Comparison of ENCODE assay signal across 28 mouse cellular contexts in the genomic region with DNA sequence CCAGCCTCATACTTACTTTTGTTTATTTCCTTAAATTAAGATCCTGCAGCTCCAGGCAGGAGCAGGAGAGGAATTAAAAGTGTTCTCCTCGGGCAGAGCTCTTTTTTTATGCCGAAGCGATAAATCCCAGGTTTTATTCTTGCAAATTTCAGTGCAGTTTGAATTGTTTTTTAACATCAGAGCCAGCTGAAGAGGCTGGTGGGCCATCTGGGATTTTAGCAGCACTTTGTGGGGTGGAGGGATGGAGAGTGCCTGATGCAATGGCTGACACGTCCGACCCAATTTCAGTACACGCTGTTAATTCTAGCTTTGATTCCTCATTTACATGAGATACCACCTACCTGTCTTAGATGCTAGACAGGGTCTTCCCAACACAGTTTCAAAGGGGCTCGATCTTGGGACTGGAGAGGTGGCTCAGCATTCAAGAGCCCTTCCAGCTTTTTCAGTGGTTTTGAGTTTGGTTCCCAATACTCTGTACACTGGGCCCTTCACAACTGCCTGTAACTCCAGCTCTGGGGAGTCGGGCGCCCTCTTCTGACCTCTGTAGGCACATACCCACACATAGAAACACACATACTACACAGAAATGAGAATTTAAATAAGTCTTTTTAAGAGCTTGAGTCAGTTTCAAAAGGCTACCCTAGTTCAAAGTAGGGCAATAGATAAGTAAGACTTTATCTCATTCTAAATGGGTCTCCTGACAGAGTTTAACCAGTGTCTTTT. TPM values are rescaled to one million over a fixed set of nuclear protein-coding genes. Genes with fewer than 3 reads are reported as not detected.
DNase-seq lines count a peak whose midpoint lies in the region; TF ChIP-seq lines count a peak whose summit lies in the region.
"Had no signal": no experiment of that assay in that cellular context is flagged by ENCODE, and none has a peak within 500 bp of the region (broad histone marks: within the 10 kb centered on the region; RNA-seq: fewer than 3 reads in every experiment).

No protein-coding gene starts in this region.

- DNase-seq in layer of hippocampus, adult 18-20 months (ENCODE audit: low spot score in 2 of 2), result peak; percentile 39 to 78
- no peak for DNase-seq in layer of hippocampus, adult 9-10 months (ENCODE audit: low spot score)
- DNase-seq in ES-E14 (ENCODE audit: low read depth, low spot score), result peak; percentile 27
- peak; percentile 39 to 42 for DNase-seq in layer of hippocampus, adult 8-10 months (ENCODE audit: low spot score in 2 of 2)
- DNase-seq in gastrocnemius, adult 8-10 months (ENCODE audit: low spot score in 2 of 2), result no peak
- DNase-seq in lung, adult 18-20 months, result no peak
- no peak for DNase-seq in Muller cell, postnatal 12 days (ENCODE audit: inconsistent ontology term)
- DNase-seq: adrenal gland, adult 8-10 months; cerebellum, adult 2 months; cerebellum, postnatal 36 days; embryo, embryonic 11 days; gastrocnemius, adult 2 months; kidney, adult 2 months; right cerebral cortex, adult 18-20 months had no signal

- no peak overlapping the region for H3K4me3 ChIP-seq in ES-E14 (ENCODE audit: insufficient read depth in 1 of 2, low read depth in 1 of 2, low read length in 2 of 2, poor library complexity in 1 of 2, severe bottlenecking in 1 of 2)
- H3K4me3 ChIP-seq: embryonic facial prominence, embryonic 13.5 days; erythroblast, embryonic 14.5 days; forebrain, embryonic 12.5 days; gastrocnemius, adult 2 months; heart, embryonic 10.5 days; hindbrain, embryonic 15.5 days; liver, embryonic 15.5 days; midbrain, embryonic 15.5 days; neural tube, embryonic 13.5 days had no signal

- in situ Hi-C loops in ES-E14 (cut with MboI; ENCODE audit: low sequenced_read_pairs in 2 of 2, unreplicated experiment in 2 of 2), result no loop called here

- no peak overlapping the region for H3K27ac ChIP-seq in ES-E14 (ENCODE audit: insufficient read depth, low read depth, low read length, poor library complexity, severe bottlenecking)
- H3K27ac ChIP-seq: embryonic facial prominence, embryonic 13.5 days; forebrain, embryonic 12.5 days; gastrocnemius, adult 2 months; heart, embryonic 10.5 days; hindbrain, embryonic 15.5 days; kidney, postnatal 0 days; liver, embryonic 15.5 days; macrophage; midbrain, embryonic 15.5 days; neural tube, embryonic 13.5 days had no signal

- H3K9ac ChIP-seq in ES-E14 (ENCODE audit: insufficient read depth, low read depth, low read length, poor library complexity, severe bottlenecking), result no peak overlapping the region
- H3K9ac ChIP-seq: embryonic facial prominence, embryonic 13.5 days; forebrain, embryonic 12.5 days; hindbrain, embryonic 15.5 days; liver, embryonic 15.5 days; midbrain, embryonic 15.5 days; neural tube, embryonic 13.5 days had no signal

- H3K36me3 ChIP-seq in ES-E14 (ENCODE audit: control insufficient read depth, insufficient read depth, low read length, poor library complexity, severe bottlenecking), result 0 out of 2 replicates have a peak, but pooled peaks cover 4% of the 10 kb centered on the region
- H3K36me3 ChIP-seq: forebrain, embryonic 12.5 days; midbrain, embryonic 15.5 days had no signal

- H3K9me3 ChIP-seq in ES-E14 (ENCODE audit: control insufficient read depth, insufficient read depth, low read depth, low read length), result no peaks in the 10 kb centered on the region
- H3K9me3 ChIP-seq: embryonic facial prominence, embryonic 13.5 days; heart, embryonic 10.5 days; hindbrain, embryonic 15.5 days; liver, embryonic 15.5 days; midbrain, embryonic 15.5 days; neural tube, embryonic 13.5 days had no signal

- H3K4me1 ChIP-seq in ES-E14 (ENCODE audit: control insufficient read depth in 2 of 2, insufficient read depth in 2 of 2, low read length in 2 of 2, poor library complexity in 1 of 2), result no peaks in the 10 kb centered on the region; a peak in 1 of 4 replicates
- H3K4me1 ChIP-seq: forebrain, embryonic 12.5 days; heart, embryonic 10.5 days; hindbrain, embryonic 15.5 days; liver, embryonic 15.5 days; midbrain, embryonic 15.5 days; neural tube, embryonic 13.5 days had no signal

TF ChIP-seq in ES-E14, 5 proteins besides CTCF, POLR2A, EP300 and RAD21:
- TF ChIP-seq MAFK (IDR thresholded peaks at IDR 0.05; ENCODE audit: insufficient read depth, low read depth, low read length) (no peak), CHD2 (IDR thresholded peaks at IDR 0.05; ENCODE audit: low read depth, low read length) (no peak), ZC3H11A (IDR thresholded peaks at IDR 0.05; ENCODE audit: borderline replicate concordance, low read depth, low read length) (no peak), ZNF384 (IDR thresholded peaks at IDR 0.05; ENCODE audit: low read depth, low read length) (no peak), HCFC1 (IDR thresholded peaks at IDR 0.05; ENCODE audit: borderline replicate concordance, insufficient read depth, low read length) (no peak)

RNA-seq across cellular contexts. Expression of gene Prss48, which starts 45.6 kb away (rescaled TPM):
- not detected for total RNA-seq in layer of hippocampus, adult 18-20 months (2021)
- total RNA-seq in ES-E14 (2012; rRNA removed), result 0.36 and 1.1 TPM in 2 replicates
- not detected for total RNA-seq in layer of hippocampus, adult 8-10 months (2022)
- not detected for total RNA-seq in gastrocnemius, adult 8-10 months (2022)
- total RNA-seq: adrenal gland, adult 8-10 months; CH12.LX; gastrocnemius, adult 2 months; hematopoietic stem cell, adult 5-6 weeks; left cerebral cortex, adult 18-20 months; left cerebral cortex, postnatal 25 days had no signal

Comparison
In these comparisons a context has a peak if more than half of its experiments do, and no peak if none do; other contexts are left out.
1. DNase-seq: peak in layer of hippocampus, adult 18-20 months (2 of 2), ES-E14 (single experiment) and layer of hippocampus, adult 8-10 months (2 of 2); none in layer of hippocampus, adult 9-10 months (single experiment), gastrocnemius, adult 8-10 months (0 of 2), lung, adult 18-20 months (0 of 2) and Muller cell, postnatal 12 days (single experiment).